Mouse (Mus musculus): ENCODE measurements at regions not wholly inside any gene's neighbourhood (a gene's known extent, or its start where the extent isn't known, plus 50 kb on each side); places are given as distances from the start of the nearest gene placed in this dataset.
A peak's percentile ranks its signal among the peaks of the same experiment; 100 is the strongest.

DNA sequence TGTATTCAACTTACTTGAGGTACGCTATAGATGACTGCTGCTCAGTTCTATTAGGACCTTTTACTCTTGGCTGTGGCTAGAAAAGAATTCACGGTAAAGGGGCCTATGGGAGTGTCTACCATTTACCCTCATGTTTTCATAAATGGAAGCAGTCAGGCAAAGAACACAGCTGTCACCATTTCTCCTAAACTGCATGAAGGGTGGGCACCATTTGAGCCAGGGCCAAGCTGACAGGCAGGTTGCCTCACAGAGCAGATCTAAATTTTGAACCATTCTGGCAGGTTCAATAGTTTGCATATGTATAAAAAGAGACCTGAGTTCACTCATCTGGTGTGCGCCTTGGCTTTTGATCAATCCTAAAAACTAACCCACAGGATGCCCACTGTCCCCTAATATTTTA, 410.3 kb downstream of the Rwdd3 start:
- DNase-seq (ENCODE audit: inconsistent ontology term), result no peak

DNA sequence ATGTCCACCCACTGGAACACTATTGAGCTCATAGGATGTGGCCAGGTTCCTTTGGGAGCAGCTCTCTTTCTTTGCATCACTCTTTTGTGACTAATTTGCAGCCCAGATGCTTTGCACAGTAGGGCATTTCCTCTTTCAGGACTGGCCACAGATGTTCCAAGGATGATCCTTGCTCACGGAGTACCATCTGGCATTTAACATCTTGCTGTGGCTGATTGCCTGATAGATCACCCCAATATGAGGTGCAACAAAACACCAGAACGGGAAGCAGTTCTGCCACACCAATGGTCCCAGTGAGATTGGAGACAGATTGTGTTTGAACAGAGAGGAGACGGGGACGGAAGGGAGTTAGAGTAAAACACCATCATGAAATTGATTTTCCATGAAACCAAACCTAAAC, 423.0 kb downstream of the Rwdd3 start:
- DNase-seq (ENCODE audit: inconsistent ontology term), result no peak

GRCm38 (mm10) chr3:120747678-120748077, 423.8 kb downstream of the Rwdd3 start:
- no peak for DNase-seq (ENCODE audit: inconsistent ontology term)

DNA sequence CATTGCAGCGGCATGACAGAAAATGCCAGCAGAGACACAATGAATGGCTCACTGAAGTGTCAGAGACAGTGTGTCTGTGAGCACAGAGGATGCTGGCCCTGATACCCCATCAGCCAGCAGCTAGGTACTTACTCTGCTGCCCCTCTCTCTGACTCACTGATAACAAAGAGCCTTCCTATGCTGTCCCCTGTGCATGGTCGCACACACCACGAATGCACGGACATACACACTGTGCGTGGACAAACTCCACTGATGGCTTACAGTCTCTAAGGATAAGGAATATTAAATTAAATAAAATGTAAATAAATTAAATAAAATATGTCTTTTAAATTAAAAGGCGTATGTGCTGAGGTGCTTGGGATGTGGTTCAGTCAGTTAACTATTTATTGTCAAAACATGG, 438.2 kb downstream of the Rwdd3 start:
- no peak for DNase-seq (ENCODE audit: inconsistent ontology term)

DNA sequence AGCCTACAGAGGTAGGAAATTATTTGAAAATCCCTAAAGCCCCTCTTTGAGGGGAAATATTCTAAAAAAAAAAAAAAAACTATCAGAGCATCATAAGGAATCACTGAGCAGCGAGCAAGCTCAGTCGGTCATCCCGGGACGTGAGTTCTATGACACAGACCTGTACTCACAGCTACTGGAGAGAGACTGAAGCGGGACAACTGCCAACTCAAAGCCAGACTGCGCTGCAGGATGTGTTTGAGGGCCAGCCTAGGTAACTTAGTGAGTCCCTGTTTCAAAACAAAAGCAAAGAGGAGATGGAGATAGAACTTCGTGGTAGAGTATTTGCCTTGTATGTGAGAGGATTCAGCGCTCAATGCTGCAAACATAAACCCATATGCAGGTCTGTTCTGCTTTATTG, 439.1 kb downstream of the Rwdd3 start:
- no peak for DNase-seq (ENCODE audit: inconsistent ontology term)

DNA sequence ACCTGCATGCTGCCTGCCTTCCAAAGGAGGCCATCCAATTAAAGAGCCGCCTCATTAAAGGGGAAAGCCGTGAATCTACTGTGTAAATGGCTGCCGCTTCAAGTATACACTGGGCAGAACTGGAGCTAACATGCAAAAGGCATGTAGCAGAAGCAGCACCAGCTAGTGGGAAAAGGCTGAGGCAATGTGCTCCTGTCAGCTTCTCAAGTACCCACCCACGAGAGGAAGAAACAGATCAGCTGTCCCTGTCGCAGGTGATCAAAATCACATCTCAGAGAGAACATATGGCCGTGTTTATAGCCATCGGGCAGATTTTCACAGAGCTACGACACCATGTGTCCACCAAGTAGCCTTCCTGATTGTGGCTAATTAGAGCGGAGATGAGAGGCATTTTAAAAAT, 440.2 kb downstream of the Rwdd3 start:
- no peak for DNase-seq (ENCODE audit: inconsistent ontology term)

DNA sequence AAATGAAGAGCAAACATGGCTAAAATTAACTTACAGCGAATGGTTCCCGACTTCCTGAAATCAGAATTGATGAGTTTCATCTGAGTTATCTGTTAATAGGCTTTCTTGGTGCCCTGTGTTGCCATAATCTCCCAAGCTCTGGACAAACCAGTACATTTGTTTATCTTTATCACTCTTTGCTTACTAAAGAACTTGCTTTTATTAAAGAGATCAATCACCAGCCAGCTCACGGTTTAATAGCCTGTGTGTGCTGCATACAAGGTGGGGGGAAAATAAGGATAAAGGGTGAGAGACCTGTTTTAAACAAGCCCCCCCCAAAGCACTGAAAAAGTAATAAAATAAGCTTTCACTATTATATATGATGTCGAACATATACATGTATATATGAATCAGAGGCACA, 441.3 kb downstream of the Rwdd3 start:
- DNase-seq (ENCODE audit: inconsistent ontology term), result no peak

- no peak for DNase-seq (ENCODE audit: inconsistent ontology term)
These were observed 441.8 kb downstream of the Rwdd3 start for GRCm38 (mm10) chr3:120729671-120730070.

GRCm38 (mm10) chr3:120685227-120685626, 486.3 kb downstream of the Rwdd3 start:
- DNase-seq (ENCODE audit: inconsistent ontology term), result no peak

DNA sequence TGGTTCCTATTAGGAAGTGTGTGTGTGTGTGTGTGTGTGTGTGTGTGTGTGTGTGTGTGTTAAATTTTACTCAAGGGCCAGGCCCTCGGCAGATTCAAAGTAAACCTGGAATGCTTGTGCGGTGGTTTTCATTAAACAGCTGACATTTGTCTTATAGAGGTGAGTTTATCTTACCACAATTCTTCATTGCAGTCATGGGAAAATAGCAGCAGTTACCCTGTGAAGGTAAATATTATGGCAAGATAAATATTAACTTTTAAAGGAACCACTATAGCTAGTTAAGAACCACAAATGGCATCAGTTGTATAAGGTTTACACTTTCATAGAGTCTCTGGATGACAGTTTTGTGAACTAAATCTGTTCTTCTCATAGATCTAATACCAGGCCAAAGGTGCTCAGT, 495.6 kb downstream of the Rwdd3 start:
- no peak for DNase-seq (ENCODE audit: inconsistent ontology term)

DNA sequence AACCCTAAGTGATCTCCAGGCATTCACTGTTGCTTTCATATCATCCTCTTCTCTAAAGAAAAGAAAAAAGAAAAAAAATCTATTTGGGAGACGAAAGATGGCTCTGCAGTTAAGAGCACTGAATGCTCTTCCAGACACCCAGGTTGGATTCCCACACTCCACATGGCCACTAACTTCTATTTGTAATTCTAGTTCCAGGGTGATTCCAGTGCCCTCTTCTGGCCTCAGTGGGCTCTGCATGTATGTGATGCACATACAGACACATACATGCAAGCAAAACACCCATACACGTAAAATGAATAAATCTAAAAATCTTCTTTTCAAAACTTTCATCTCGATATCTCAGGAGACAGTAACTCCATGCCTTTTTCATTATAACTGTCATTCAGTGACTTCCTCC, 502.8 kb downstream of the Rwdd3 start:
- DNase-seq (ENCODE audit: inconsistent ontology term), result no peak

- DNase-seq (ENCODE audit: inconsistent ontology term), result no peak
These were observed 509.0 kb downstream of the Rwdd3 start for GRCm38 (mm10) chr3:120662521-120662920.

DNA sequence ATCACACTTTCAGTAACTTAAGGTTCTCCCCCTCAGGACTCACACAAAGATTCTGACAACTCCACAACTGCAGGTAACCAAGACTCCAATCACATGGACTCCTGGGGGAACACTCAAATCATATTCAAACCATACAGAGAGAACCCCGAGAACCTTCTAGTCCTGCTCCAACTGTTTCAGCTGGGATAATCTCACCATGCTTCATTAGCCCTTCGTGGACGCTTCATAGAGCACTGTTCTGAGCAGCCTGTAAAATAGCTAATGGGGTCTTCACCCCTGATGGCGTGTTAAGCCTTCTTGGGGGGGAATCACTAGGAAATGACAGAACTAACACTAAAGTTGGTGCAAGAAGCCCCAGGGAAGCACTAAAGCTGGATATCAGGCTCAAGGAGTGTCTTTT, 510.7 kb downstream of the Rwdd3 start:
- DNase-seq (ENCODE audit: inconsistent ontology term), result no peak

DNA sequence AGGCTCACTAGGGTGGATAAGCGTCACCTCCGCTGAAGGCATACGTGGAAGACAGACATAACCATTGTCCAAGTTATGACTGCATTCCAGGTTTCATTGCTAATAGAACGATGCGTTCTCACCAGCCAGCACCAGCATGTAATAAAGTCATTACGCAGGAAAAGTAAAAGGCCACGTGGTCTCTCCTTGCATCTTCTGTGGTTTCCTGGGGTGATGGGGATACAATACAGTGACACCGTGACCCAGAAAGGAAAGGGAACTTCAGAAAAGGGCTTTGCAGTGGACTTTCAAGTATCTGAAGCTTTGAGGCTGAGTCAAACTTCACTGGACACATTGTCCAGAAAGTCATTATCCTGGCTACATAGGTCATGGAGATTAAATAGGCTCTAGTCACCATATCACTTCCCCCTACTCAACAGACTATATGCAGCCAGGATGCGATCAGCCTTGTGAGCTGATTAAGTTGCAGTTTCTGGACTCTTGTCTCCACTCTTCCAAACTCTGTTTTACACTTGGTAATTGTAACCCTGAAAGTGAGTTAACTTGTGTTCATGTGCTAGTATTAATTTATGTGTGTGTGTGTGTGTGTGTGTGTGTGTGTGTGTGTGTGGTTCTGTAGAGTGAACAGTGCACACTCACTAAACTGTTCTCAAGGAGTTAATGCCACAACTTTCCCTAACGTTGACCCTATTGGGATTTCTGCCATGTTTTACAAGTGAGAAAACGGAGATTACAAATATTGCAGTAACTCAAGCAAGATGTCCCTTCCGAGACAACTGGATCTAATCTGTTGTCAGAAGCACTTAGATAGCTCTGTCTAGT, 522.2 kb downstream of the Rwdd3 start:
- no peak for DNase-seq (ENCODE audit: inconsistent ontology term)

DNA sequence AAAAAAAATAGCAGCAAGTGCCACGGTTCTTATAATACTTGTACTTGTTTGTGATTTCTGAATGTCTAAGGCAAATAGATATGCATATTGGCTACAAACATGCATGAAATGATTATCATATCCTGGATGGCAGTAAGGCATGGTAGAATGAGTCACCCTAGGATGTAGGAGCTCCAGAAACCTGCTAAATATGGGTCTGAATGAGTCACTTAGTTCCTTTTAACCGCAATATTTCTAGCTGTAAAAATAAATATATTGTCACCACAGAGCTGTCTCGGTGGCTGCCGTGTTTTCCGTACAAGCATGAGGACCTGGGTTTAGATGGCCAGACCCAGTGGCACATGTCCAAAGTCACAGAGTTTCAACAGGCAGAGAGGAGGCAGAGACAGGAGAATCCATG, 523.1 kb downstream of the Rwdd3 start:
- no peak for DNase-seq (ENCODE audit: inconsistent ontology term)

DNA sequence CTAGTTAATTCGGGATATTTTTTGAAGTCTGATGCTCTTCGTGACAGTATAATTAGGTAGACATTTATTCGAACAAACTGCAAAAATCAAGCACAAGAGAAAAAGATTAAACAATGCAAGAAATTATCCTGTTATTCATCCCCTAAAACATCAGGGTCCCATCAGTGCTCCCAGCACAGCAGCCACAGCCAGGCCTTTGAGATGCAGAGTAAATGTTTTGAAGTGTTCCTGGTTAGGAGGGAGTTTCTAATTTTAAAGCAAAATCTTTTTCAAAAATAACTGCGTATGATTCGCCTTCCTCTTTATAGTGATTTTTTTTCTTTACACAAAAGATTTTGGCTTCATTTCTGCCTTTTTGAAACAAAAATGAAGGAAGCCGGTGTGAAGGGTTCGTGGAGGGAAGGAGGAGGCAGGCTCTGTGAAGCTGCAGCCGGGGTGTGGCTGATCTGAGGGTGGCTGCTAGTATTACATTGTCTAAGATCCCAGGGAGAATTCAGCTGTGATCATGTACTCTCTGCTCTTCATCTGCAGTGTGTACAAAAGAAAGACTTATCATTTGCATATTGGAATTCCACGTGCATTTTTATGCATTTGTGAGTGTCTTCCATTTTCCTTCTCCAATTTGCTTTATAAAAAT, 534.7 kb downstream of the Rwdd3 start:
- DNase-seq (ENCODE audit: inconsistent ontology term), result no peak

DNA sequence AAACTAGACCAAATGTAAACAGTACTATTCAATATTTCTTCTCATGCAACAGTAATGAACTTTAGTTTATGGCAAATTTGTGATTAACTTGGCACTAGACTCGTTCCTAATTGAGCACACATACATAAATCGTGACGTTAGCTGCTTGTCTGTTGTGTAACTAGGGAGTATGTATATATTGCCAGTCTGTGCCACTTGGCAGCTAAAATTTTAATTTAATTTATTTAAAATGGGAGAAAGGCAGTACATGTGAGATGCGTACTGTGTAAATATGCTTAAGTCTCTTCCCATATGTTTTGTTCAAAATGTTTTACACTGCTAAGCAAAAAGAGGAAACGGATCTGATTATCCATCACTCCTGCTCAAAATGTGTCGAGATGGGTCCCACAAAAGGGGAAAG, 553.1 kb downstream of the Rwdd3 start:
- DNase-seq (ENCODE audit: inconsistent ontology term), result no peak

- DNase-seq (ENCODE audit: inconsistent ontology term), result no peak
These were observed 577.3 kb downstream of the Rwdd3 start for GRCm38 (mm10) chr3:120594226-120594625.

- no peak for DNase-seq (ENCODE audit: inconsistent ontology term)
These were observed 580.3 kb downstream of the Rwdd3 start for GRCm38 (mm10) chr3:120591183-120591582.

DNA sequence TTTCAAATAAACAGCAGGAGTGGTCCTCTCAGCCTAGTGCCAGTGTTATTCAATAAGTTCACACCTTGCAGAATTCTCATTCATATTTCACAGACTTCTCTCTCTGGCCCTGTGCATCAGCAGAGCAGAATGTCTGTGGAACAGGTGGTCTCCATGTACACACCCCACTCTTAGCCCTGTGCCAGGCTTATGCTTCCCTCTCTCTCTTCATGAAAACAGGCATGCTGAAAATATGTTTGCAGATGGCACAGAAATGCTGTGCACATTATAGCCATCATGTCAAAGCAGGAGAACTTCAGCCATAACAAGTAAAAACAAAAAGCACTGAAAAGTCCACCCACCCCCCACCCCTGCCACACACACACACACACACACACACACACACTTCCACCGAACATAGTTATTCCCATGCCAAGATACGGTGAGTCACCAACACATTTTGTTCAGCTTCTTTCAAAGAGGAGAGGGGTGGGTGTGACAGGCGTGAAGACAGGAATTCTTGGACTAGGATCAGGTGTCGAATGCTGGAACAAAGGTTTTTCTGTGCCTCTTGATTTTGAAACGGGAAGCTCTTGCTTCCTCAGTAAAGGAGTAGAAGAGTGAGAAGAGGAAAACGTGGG, 600.6 kb downstream of the Rwdd3 start:
- DNase-seq (ENCODE audit: inconsistent ontology term), result peak; percentile 88

DNA sequence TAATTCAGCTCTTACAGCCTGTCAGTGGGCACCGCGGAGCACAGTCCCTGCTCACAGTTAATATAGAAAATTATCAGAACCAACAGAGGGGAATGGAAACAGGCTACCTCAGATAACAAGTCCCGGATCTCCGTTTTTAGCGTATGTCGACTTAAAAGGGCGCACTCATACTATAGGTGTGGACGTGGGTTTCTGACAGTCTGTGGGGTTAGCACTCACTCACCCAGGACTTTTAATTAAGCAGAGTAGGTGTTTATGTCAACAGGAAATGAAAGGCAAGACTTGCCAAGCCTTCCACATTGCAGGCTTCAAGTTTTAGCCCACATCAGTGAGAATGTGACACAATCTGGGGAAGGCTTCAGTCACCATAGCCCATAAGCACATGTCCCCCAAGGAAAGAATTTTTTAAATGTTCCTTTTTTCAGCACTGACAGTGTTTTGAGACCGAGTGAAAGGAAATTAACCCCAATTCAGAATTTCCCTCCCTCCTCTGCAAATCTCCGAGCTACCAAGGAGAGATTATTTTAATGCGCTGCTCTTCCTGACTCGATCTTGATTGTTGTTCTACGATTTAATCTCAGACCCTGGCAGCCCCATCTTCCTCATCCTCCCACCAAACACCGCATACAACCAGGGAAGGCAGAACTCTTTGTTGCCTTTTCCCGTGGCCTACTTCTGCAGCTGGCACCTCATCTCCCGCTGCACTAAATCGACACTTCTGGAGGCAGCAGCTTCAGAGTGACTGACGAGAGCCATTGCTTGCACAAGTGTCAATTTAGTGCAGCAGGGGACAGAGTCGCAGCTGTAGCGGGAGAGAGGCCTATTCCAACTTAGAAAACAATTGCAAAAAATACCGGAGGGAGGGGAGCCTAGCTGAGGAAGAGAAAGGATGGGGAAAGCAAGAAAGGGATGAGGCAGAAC, 629.7 kb downstream of the Rwdd3 start:
- DNase-seq (ENCODE audit: inconsistent ontology term), result no peak

DNA sequence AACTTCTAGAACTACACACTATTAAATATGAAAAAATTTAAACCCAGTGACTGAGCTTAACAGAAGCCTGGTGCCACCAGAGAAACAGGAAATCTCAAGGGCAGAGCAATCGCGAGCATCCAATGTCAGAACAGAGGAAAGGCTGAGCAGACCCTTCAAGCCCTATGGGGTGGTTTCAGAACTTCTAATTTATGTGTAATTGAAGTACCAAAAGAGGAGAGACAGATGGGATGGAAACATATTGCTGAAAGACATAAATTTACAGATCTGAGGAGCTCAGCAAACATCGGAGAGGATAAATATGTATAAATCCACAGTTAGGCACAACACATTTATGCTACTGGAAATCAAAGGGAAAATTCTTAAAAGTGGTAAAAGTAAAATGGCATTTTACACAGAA, 637.6 kb downstream of the Rwdd3 start:
- no peak for DNase-seq (ENCODE audit: inconsistent ontology term)
